Mouse (Mus musculus) left cerebral cortex, adult 18-20 months (tissue): ENCODE measurements around the gene Emilin3. TPM values are rescaled to one million over a fixed set of nuclear protein-coding genes. Genes with fewer than 3 reads are reported as not detected.
A peak's percentile ranks its signal among the peaks of the same experiment; 100 is the strongest.

Experiments used
- DNase-seq, 2 experiments: peaks; one replicate each; pipeline ENCODE4 v3.0.0; 2021 to 2022; ENCODE audit warnings: low spot score in 2 of 2, mixed read lengths in 1 of 2
- total RNA-seq, 2 experiments: library from RNA; stranded (reverse); gene quantifications; 2 replicates each; pipeline ENCODE4 v1.2.3; 2021

Gene Emilin3
- total RNA-seq, 2 experiments from 2014 or later, result 0.26 TPM; not detected in 1

DNA sequence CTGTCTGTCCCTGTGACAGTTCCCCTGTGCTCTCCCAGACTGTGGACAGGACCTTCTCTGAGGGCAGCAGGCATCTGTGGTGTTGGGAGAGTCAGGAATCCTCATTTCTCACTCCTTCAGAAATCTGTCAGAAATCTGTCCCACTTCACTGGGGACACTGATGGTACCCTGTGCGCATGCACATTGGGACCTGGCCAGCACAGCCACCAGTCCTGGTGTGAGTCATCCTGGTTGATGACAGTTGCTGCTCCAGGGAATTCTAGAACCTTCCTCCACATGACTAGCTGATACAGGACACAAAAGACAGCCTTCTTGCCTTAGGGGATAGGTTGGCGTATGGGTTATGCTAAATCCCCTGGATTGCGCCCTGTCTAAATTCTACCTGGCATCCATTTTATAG, 5.2 kb upstream of the Emilin3 start:
- DNase-seq, result peak in 1 of 2 experiments; percentile 23

DNA sequence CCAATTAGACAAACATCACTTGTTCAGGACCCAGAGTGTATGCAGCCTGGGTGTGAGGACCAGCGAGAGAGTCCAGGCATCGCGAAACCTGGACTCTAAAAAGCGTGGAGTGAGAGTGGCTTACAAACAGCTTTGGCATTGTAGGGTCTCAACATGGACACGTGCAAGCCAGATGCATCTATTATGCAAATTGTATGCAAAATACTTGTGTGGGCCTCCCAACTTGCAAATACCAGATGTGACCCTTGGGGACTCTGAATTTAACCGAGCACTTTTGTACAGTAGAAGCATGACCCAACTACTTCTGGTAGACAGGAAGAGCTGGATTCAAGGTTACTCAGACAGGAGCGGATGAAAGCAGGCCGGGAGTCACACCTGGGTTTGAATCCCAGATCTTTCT, 4.6 kb upstream of the Emilin3 start:
- no peak for DNase-seq

DNA sequence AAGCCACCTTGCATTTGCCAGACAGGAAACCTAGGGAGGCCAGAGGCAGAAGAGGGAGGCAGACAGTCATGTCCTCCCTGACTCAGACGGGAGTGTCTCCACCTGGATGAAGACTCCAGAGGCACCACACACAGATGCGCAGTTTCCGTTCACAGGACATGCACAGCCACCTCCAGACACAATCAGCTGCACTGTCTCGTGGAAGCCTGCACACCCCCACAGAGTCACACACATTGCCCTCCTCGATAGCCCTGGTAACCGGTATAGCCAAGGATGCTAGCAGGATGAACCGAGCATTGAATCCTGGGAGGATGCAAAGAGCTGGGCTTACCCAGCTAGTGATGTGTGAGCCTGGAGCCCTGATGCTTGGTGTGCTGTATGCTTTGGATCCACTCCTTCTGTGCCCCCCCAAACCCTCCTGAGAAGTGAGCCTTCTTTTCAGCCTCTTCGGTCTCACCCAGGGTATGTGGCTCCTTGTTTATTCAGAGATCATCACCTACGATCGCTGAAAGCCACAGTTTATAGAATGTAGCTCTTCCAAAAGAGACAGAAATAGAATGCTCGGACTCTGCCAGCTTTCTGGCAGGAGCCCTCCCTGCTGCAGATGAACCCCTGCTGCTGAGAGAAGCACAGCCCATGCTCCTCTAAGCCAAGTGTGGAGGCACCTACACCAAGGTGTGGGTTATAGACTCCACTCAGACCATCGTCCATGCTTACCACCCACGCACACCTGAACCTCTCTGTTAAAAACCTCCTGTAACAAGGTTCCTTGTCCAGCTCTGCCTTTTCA, 3.9 kb upstream of the Emilin3 start:
- DNase-seq, result no peak

DNA sequence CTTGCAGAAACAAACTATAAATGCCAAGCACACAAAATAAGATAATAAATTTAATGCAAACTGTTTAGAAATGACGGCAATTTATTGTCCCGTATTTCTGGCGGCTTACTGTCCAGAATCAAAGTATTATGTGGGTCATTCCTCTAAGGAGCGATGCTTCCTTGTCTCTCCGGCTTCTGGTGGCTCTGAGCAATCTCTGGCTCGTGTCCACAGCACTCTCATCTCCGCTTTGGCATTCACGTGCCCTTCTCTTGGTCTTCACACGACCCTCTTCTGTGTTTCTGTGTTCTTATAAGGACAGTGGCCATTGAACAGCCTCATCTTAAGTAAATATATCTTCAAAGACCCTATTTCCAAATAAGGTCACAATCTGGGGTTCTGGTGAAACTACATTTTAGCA, 2.5 kb upstream of the Emilin3 start:
- DNase-seq, result no peak

DNA sequence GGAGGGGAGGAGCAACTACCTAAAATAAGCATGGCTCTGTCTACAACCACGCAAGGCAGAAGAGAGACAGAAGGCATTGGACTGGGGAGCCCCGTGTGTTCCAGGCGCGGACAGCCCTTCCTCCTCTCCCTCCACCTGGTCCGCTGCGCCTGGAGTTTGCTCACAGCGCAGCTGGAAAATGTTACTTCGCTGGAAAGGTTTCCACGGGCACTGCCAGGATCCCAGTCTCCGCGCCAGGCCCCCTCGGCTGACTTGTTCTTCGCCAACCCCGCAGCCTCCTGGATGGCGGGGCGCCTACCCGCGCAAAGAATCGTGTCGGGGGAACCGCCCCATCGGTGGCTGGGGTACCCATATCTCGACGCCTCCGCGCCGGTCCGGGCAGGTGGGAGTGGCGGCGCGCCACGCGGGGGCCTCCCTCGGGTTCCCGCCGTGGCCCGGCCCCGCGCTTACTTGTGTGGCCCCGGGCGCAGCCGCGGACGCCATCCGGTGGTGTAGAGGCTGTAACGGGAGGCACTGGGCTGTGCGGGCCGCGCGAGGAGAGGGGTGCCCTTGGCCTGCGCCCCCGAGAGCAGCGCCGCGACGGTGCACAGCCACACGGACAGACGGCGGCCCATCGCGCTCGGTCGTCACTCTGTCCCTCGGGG, 448 bp downstream of the Emilin3 start:
- no peak for DNase-seq

DNA sequence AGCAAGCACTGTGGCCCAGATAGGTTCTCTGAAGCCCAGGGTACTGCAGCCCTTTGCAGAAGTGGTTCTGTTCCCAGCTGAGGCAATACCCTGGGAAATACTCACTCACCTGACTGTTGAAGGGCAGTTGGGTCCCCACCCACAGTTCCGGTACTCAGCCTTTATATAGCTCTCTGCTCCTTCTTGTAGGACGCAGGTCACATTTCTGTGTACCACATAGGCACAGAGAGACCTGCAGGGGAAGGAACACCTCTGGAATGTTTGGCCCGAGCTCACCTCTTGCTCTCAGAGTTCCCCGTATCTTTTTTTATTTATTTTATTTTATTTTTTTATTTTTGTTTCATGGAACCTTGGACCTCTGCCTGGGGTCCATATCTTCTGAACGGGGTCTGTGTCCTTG, 1.5 kb downstream of the Emilin3 start:
- DNase-seq, result no peak

DNA sequence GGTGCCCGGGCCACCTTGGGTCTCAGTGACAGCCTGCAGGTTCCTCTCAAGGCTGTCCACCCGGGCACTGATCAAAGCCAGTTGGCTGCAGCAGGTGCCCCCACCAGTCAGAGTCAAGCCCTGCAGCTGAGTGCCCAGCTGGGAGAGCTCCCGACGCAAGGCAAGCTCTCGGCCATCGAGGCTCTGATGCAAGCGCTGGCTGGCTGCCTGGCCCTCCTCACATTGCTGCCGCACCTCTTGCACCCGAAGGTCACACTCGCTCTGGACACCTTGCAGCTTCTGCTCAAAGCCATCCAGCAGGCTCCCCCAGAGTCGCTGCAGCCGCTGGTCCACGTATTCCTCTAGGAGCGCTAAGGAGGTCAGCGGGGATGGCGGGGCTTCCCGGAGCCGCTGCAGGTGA, 3.5 kb downstream of the Emilin3 start:
- DNase-seq, result no peak

DNA sequence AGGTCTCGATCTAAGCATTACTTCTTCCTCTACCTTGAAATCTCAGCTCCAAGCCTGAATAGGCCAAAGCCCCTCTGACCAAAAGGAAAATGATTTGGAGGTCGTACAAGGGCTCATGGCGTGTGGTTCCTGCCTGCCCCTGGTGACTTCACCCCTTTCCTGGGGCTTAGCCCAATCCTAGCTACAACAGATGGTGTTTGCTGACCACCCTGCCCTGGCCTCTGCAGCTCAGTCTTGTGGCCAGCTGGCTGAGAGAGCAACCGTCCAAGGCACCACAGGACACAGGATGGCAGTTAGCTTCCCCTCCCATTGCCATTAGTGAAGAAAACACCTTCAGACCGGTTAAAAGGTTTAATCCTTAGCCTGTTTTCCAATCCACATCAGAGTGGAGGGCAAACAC, 6.0 kb downstream of the Emilin3 start:
- no peak for DNase-seq

DNA sequence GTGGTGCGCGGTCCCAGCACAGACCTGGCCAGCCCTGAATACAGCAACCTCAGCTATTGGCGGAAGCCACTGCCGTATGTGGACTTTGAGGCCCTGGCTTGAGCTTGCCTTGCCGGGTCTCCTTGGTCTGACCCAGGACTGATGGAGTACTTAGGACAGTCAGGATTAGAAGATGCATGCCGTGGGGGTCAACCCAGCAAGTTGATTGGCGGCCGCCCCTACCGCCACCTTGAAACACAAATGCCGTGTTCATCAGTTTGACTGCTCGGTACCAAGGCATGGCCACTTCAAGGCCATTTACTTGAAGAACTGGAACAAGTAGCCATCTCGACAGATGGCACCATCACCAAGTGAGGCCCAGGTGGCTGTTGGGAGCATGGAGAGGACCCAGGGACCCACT, 6.8 kb downstream of the Emilin3 start:
- DNase-seq, result no peak

DNA sequence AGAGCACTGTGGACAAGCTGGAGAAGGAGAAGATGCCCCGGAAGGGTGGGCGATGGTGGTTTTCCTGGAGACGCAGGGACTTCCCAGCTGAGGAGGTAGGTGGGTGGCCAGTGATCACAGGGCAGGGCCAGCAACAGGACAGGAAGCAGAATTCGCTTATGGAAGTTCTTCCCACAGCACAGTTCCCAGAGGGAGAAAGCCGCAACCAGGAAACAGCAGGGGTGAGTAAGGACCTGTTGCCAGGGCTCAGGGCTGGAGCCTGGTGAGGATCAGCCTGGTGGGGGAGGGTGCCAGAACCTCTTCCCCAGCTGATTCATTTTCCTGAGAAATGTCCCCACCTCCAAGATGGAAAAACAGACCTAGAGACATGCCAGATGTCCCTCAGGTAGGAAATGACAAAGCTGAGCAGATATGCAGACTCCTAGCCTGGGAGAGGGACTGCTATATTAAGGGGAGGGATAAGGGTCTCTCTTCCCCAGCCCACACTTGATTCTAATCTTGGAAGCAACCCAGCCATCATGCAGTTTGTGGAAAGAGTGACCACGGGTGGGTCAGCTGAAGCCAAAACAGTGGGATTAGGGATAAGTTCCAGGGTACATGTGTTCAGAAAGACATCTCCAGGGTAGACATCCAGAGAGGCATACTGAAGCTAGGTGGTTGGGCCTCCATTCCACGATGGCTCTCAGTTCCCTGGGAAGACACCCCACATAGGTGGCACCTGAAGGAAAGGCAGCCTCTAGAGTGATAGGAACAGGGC, 10.3 kb downstream of the Emilin3 start:
- DNase-seq, result no peak

DNA sequence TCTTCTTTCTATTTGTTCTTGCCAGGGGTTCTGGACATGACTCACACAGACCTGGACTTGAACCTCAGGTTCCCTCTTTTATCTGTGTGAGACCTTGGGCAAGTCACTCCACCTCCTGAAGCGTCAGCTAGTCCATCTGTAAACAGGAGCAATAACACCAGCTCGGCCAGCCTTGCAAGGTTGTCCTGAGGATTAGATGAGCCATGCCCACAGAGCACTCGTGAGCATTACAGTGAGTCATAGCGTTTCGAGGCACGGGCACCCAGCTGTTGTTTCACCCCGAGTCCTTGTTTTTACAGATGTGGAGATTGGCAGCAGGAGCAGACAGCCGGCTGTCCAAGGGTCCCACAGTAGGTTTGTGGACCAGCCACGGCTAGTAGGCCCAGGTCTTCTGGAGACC, 20.4 kb downstream of the Emilin3 start:
- no peak for DNase-seq

DNA sequence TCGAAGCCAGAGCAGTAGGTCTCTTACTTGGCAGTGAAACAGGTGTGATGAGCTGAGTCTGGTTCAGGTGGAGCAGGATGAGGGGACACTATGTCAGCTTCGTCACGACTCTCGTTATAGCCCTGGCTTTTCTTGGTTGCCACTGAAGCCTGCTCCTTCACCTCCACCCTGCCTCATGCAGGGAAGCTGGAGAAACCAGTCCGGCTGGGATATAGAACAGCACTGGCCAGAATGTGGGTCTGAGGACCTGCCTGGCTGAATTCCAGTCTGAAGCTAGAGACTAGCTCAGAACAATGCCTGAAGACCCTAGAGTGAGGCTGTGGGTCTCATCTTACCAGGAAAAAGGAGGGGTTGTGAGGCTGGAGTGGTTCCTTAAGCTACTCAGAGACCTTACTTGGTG, 21.1 kb downstream of the Emilin3 start:
- DNase-seq, result no peak

DNA sequence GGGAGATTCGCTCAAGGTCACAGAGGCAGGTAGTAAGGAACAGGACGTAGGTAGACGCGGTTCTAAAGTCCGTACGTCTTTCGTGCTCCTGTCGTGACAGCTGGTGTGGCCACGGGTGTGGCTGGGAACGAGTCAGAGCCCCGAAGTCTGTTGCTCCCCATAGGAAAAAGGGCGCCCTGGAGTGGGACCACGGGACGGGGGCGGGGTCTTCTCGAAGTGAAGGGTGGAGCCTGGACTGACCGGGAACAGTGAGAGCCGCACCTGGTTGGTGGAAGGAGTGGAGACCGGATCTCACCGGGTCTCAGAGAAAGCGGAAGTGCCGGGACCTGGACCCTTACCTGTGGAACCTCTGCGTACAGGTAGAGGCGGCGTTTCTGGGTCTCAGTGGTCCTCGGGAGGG, 24.3 kb downstream of the Emilin3 start:
- no peak for DNase-seq

DNA sequence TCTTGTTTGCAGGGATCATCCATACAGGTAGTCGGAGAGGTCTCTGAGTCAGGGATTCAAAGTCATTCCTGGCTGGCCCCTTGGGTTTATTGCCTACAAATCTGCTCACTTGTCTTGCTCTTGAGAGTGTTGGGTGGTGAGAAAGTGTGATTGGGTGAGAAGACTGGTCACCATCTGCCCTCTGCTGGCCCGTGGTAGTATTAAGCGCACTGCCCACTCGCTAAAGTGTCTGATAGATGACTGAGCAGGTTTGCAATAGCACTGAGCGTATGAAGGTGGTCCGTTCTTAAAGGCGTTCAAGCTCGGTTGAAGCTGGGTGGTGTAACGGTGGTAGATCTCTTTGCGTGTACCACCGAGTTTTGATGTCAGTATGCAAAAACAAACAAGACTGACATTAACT, 24.8 kb downstream of the Emilin3 start:
- DNase-seq, result peak; percentile 79 to 81

DNA sequence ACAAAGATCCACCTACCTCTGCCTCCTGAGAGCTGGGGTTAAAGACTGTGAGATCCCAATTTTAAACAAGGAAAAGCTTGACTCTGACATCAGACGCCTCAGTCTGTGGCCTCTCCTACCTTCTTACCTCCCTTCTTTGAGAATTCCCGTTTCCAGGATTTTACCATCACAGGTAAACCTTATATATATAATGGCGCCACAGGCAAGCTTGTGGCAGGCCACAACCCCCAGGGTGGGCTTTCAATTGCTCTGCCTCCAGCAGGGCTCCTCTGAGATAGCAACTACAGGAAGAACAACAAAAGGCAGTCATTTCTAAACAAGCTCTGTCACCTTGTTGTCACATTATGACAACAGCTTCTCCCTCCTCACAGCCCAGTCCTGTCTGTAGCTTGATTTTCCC, 25.9 kb downstream of the Emilin3 start:
- no peak for DNase-seq

DNA sequence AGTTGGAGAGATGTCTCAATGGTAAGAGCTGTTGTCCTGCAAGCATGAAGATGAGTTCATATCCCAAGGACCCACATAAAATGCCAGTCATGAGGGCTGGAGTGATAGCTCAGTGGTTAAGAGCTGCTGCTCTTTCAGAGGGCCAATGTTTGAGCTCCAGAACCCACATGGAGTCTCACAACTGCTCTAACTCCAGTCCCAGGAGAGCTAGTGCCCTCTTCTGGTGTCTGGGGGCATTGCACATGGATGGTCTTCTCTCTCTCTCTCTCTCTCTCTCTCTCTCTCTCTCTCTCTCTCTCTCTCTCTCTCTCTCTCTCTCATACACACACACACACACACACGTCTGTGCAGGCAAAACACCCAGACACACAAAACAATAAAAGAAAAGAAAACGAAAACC, 27.3 kb downstream of the Emilin3 start:
- DNase-seq, result peak in 1 of 2 experiments; percentile 44

DNA sequence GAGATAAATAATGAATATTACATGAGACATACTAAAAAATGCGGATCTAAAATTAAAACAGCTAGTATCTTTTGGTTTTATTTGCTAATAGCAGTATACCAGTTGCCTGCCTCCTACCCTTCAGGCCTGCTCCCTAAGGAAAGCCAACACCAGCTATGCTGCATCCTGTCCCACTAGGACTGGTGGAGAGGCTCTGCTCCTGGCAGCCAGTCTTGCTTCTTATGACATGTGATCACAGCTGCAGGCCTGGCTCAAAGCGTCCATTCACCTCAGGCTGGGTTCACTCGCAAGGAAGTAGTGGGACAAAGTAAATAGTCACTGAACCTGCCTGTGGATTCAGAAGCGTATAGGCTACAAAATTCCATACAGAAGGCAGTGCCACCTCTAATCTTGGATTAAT, 28.2 kb downstream of the Emilin3 start:
- no peak for DNase-seq

DNA sequence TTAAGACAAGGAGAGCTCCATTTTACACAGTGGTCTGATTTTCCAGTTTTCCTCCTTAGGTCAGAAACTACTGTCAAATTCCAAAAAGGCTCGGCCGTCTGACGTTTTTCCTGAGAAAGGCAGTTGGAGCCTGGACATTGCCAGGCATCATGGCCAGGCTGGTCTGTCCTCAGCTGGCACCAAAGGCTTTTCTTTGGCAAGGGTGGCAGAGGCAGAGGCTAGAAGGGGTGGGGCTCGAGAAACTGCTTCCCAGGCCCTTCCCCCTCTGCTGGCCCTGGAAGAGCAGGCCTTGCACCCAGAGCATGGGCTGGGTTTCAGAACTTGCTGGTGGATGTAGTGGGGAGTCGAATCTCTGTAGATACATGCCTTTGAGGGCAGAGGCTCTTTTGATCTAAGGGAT, 29.7 kb downstream of the Emilin3 start:
- no peak for DNase-seq

DNA sequence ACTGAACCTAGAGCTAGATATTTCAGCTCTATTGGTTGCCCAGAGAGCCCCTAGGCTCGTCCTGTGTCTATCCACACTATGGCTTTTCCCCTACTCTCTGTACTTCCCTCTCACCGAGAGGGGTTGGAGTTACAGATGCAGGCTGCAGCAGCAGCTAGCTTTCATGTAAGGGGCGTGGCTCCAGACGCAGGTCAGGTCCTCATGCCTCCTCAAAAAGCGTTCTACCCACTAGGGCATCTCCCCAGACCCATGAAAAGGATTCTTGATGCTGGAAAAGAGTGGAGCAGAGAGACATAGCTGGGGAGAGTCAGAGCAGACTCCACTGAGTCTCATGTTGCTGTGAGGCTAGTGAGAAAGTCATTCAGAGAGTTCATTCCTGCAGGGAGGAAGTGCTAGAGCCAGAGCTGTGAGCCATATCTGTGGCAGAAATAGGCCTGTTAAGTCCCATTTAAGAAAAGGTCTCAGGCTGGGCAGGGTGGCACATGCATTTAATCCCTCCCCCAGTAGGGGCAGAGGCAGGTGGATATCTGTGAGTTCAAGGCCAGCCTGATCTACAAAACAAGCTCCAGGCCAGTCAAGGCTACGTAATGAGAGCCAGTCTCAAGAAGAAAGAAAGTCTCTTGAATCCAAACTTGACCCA, 30.5 kb downstream of the Emilin3 start:
- DNase-seq, result no peak

DNA sequence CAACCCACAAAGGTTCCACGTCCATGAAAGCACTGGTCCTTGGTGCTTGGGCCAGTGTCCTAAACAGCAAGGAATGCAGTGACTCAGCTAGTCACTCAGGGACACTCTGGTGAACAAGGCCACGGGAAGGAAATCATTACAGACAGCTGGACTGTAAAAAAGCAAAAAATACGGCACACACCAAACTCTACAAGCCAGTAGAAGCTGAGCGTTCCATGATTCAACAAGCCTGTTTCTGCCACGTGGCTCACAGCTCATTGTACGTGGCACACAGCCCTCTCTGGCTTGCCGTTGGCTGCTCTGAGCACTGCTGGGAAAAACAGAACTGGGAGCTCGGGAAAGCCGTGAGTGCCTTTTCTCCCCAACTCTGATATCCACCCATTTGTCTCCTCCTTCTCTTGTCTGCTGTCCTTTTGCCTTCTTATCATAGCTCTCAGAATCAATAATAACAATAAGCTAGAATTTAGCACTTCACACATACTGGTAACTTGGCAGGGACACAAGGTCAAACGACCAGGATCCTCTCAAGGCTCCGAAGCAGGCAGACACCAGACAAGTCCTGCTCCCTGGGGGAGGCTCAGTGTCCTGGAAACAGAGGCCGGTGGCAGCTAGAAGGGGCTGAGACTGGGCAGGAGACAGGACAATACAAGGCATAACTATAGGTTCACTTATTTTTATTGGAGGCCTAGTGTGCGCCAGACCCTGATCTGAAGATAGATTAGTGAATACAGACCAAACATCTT, 31.5 kb downstream of the Emilin3 start, which contains the start of gene Lpin3:
TSS of gene Lpin3 (plus strand) at position 218 of the 743 bp plus-strand sequence.
- DNase-seq, result no peak

DNA sequence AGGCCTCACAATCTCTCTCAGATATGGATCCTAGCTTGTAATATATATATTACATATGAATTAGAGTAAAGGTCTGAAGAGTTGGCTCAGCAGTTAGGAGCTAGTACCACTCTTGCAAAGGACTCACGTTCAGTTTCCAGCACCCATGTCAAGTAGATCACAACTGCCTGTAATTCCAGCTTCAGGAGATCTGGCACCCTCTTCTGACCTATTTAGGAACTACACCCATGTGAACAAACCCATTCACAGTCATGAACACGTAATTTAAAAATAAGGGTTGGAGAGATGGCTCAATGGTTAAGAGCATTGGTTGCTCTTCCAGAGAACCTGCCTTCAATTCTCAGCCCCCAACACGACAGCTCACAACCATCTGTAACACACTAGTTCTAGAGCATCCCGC, 36.0 kb downstream of the Emilin3 start:
- DNase-seq, result no peak
